Comparison of ENCODE assay signal across 9 mouse cellular contexts in genomic region chr10:130280066-130280465, GRCm38 (mm10). TPM values are rescaled to one million over a fixed set of nuclear protein-coding genes. Genes with fewer than 3 reads are reported as not detected.
A peak's percentile ranks its signal among the peaks of the same experiment; 100 is the strongest.
DNase-seq lines count a peak whose midpoint lies in the region; ATAC-seq and TF ChIP-seq lines count a peak whose summit lies in the region.
"Had no signal": no experiment of that assay in that cellular context is flagged by ENCODE, and none has a peak within 500 bp of the region (broad histone marks: within the 10 kb centered on the region; RNA-seq: fewer than 3 reads in every experiment).

TSS of gene Neurod4 (minus strand) at chr10:130280240.

- H3K27ac ChIP-seq in heart, embryonic 11.5 days (ENCODE audit: low read depth, low read length) = no peak within 1 kb of the TSS
- H3K27ac ChIP-seq in heart, postnatal 0 days (ENCODE audit: low read depth) = no peak within 1 kb of the TSS
- H3K27ac ChIP-seq in liver, adult 2 months (replicated peaks; ENCODE audit: insufficient read depth, low read depth, low read length) = no peak within 1 kb of the TSS
- H3K27ac ChIP-seq in neural tube, embryonic 15.5 days (replicated peaks) = no peak within 1 kb of the TSS
- H3K27ac ChIP-seq: liver, embryonic 15.5 days had no signal

- no peaks in the 10 kb centered on the region for H3K4me1 ChIP-seq in heart, embryonic 11.5 days (ENCODE audit: control insufficient read depth, insufficient read depth, low read length)
- no peaks in the 10 kb centered on the region for H3K4me1 ChIP-seq in heart, postnatal 0 days (ENCODE audit: control insufficient read depth, insufficient read depth)
- H3K4me1 ChIP-seq in liver, adult 2 months (ENCODE audit: control insufficient read depth, insufficient read depth, low read length) = no peaks in the 10 kb centered on the region
- peaks cover 6% of the 10 kb centered on the region; the same call in 1 of the 2 replicates for H3K4me1 ChIP-seq in neural tube, embryonic 15.5 days
- H3K4me1 ChIP-seq: liver, embryonic 15.5 days had no signal

- H3K9me3 ChIP-seq in heart, embryonic 11.5 days (replicated peaks; ENCODE audit: control insufficient read depth, low read length) = no peaks in the 10 kb centered on the region
- H3K9me3 ChIP-seq in heart, postnatal 0 days (replicated peaks; ENCODE audit: control insufficient read depth, low read length) = no peaks in the 10 kb centered on the region
- H3K9me3 ChIP-seq in neural tube, embryonic 15.5 days (replicated peaks) = no peaks in the 10 kb centered on the region
- H3K9me3 ChIP-seq: liver, embryonic 15.5 days had no signal

- TF ChIP-seq CTCF in heart, postnatal 0 days (IDR thresholded peaks at IDR 0.05; ENCODE audit: low read depth) = no peak
- TF ChIP-seq CTCF in liver, adult 2 months (IDR thresholded peaks at IDR 0.05; ENCODE audit: low read depth, low read length) = no peak

- no peak within 1 kb of the TSS for H3K9ac ChIP-seq in heart, embryonic 11.5 days (ENCODE audit: low read depth, low read length)
- no peak within 1 kb of the TSS for H3K9ac ChIP-seq in heart, postnatal 0 days (replicated peaks; ENCODE audit: low read depth, low read length)
- H3K9ac ChIP-seq in liver, adult 2 months (ENCODE audit: low read depth, low read length) = no peak within 1 kb of the TSS
- H3K9ac ChIP-seq in neural tube, embryonic 15.5 days (replicated peaks) = no peak within 1 kb of the TSS
- H3K9ac ChIP-seq: liver, embryonic 15.5 days had no signal

- peak; percentile 82 for ATAC-seq in heart, embryonic 11.5 days (replicated peaks; ENCODE audit: insufficient number of reproducible peaks, low FRiP score, low TSS enrichment)
- ATAC-seq in heart, postnatal 0 days (ENCODE audit: insufficient read depth, low read depth) = peak; percentile 75; the same call in 1 of the 2 replicates
- ATAC-seq in neural tube, embryonic 15.5 days (ENCODE audit: low FRiP score) = peak; percentile 65; the same call in 1 of the 2 replicates

- H3K79me2 ChIP-seq in liver, adult 2 months (ENCODE audit: control insufficient read depth, insufficient read depth, low read length) = no peaks in the 10 kb centered on the region

- no peak within 1 kb of the TSS for H3K4me3 ChIP-seq in heart, embryonic 11.5 days (ENCODE audit: low read depth, low read length)
- no peak within 1 kb of the TSS for H3K4me3 ChIP-seq in heart, postnatal 0 days (ENCODE audit: low read depth, low read length)
- no peak within 1 kb of the TSS for H3K4me3 ChIP-seq in liver, adult 2 months (ENCODE audit: insufficient read depth, low read depth, low read length)
- no peak within 1 kb of the TSS for H3K4me3 ChIP-seq in neural tube, embryonic 15.5 days (replicated peaks)
- H3K4me3 ChIP-seq: liver, embryonic 15.5 days had no signal

- no peak within 1 kb of the TSS for H3K4me2 ChIP-seq in heart, embryonic 11.5 days
- H3K4me2 ChIP-seq in heart, postnatal 0 days (ENCODE audit: low read depth, low read length) = no peak within 1 kb of the TSS
- H3K4me2 ChIP-seq in neural tube, embryonic 15.5 days = peak within 1 kb of the TSS; percentile 32
- H3K4me2 ChIP-seq: liver, embryonic 15.5 days had no signal

- under 1% methylated on average over 7 of the region's 7 CpGs for WGBS in heart, embryonic 11.5 days (ENCODE audit: insufficient replicate concordance)
- under 1% methylated on average over 7 of the region's 7 CpGs for WGBS in heart, postnatal 0 days
- under 1% methylated on average over 7 of the region's 7 CpGs for WGBS in liver, adult 2 months
- WGBS in neural tube, embryonic 15.5 days = under 1% methylated on average over 7 of the region's 7 CpGs

- H3K27me3 ChIP-seq in heart, embryonic 11.5 days (ENCODE audit: control insufficient read depth, insufficient read depth, low read length) = no peaks in the 10 kb centered on the region
- no peaks in the 10 kb centered on the region for H3K27me3 ChIP-seq in heart, postnatal 0 days (ENCODE audit: control insufficient read depth, insufficient read depth, low read length)
- no peaks in the 10 kb centered on the region for H3K27me3 ChIP-seq in liver, adult 2 months (ENCODE audit: control insufficient read depth, insufficient read depth, low read length)
- no peaks in the 10 kb centered on the region for H3K27me3 ChIP-seq in neural tube, embryonic 15.5 days (replicated peaks)
- H3K27me3 ChIP-seq: liver, embryonic 15.5 days had no signal

- no peak for DNase-seq in heart, adult 11 months
- peak; percentile 60 for DNase-seq in adrenal gland, postnatal 10 days
- peak; percentile 49 for DNase-seq in heart, postnatal 0 days (ENCODE audit: low spot score)
- DNase-seq in liver, adult 2 months (ENCODE audit: extremely low read depth, low read depth, low spot score) = peak; percentile 7
- no peak for DNase-seq in natural killer cell, adult 2 months (ENCODE audit: low spot score in 2 of 2)
- no peak for DNase-seq in frontal cortex, postnatal 14 days (ENCODE audit: low spot score in 2 of 2)

- no peak for TF ChIP-seq EP300 in heart, postnatal 0 days (IDR thresholded peaks at IDR 0.05; ENCODE audit: low read depth)

- no peaks in the 10 kb centered on the region for H3K36me3 ChIP-seq in heart, embryonic 11.5 days (ENCODE audit: control insufficient read depth, insufficient read depth, low read length)
- no peaks in the 10 kb centered on the region for H3K36me3 ChIP-seq in heart, postnatal 0 days (replicated peaks; ENCODE audit: control insufficient read depth, insufficient read depth, low read length)
- no peaks in the 10 kb centered on the region for H3K36me3 ChIP-seq in liver, adult 2 months (ENCODE audit: control insufficient read depth, insufficient read depth, low read length)
- no peaks in the 10 kb centered on the region for H3K36me3 ChIP-seq in neural tube, embryonic 15.5 days
- H3K36me3 ChIP-seq: liver, embryonic 15.5 days had no signal

- TF ChIP-seq POLR2A in liver, adult 2 months (IDR thresholded peaks at IDR 0.05; ENCODE audit: extremely low read depth, insufficient read depth, low read length) = no peak

RNA-seq across cellular contexts. Expression of gene Neurod4, which starts in this region (rescaled TPM):
- polyA plus RNA-seq in heart, embryonic 11.5 days (2014; fragmentation: Nextera tagmentation; extraction: Ambion mirVana) = not detected in 2 replicates
- total RNA-seq in adrenal gland, postnatal 10 days (2021) = under 1 TPM; 0.18 to 0.21 TPM
- total RNA-seq in heart, postnatal 0 days (2014; rRNA removed; ENCODE audit: low replicate concordance) = not detected in 2 replicates
- not detected in 2 replicates for polyA plus RNA-seq in heart, postnatal 0 days (2015; fragmentation: Nextera tagmentation; extraction: Ambion mirVana)
- not detected in 2 replicates for total RNA-seq in liver, adult 2 months (2014; rRNA removed)
- polyA plus RNA-seq in liver, adult 2 months (2012; rRNA removed) = not detected in 2 replicates
- polyA plus RNA-seq in neural tube, embryonic 15.5 days (2015; fragmentation: Nextera tagmentation; extraction: Ambion mirVana) = 0.31 and 0.37 TPM in 2 replicates
- polyA plus RNA-seq: liver, embryonic 15.5 days had no signal

Comparison
In these comparisons a context has a peak if more than half of its experiments do, and no peak if none do; other contexts are left out.
1. Peak in ATAC-seq in heart, embryonic 11.5 days; RNA of the gene not detected or under 1 TPM.
2. Peak in DNase-seq in adrenal gland, postnatal 10 days; RNA of the gene not detected or under 1 TPM.
3. Peak in DNase-seq and ATAC-seq in heart, postnatal 0 days; RNA of the gene not detected or under 1 TPM.
4. Peak in DNase-seq in liver, adult 2 months; RNA of the gene not detected or under 1 TPM.
5. Peak in ATAC-seq and H3K4me2 ChIP-seq in neural tube, embryonic 15.5 days; RNA of the gene not detected or under 1 TPM.